Mouse (Mus musculus) intestine, embryonic 16.5 days (tissue): ENCODE results near the gene Hira. TPM values are rescaled to one million over a fixed set of nuclear protein-coding genes. Genes with fewer than 3 reads are reported as not detected.
"Not testable (repeated sequence)": the region's sequence is repeated elsewhere in the genome, so short reads cannot be mapped to it uniquely, and the experiment has no call there.

ENCODE experiments used
- ATAC-seq: fragments of 200-750 bp; cut with Nextera tagmentation; 2 replicates; pipeline ENCODE4 v1.8.0; 2017; ENCODE audit warnings: moderate TSS enrichment, moderate library complexity
- H3K27ac ChIP-seq: fragments of 300-500 bp; sonication (generic); 2 replicates; pipeline ENCODE4 v1.5.1; 2014; ENCODE audit warnings: mild to moderate bottlenecking, low read length
- H3K27me3 ChIP-seq: fragments of 300-500 bp; sonication (generic); replicated peaks from 2 replicates; pipeline ENCODE4 v1.6.1; 2014; ENCODE audit warnings: low read length, control low read depth, mixed read lengths; ENCODE audit not compliant: control insufficient read depth, insufficient read depth
- H3K36me3 ChIP-seq: fragments of 300-500 bp; sonication (generic); 2 replicates; pipeline ENCODE4 v1.6.1; 2014; ENCODE audit warnings: low read length, control low read depth; ENCODE audit not compliant: control insufficient read depth, insufficient read depth
- H3K4me1 ChIP-seq: fragments of 300-500 bp; sonication (generic); 2 replicates; pipeline ENCODE4 v1.6.1; 2014; ENCODE audit warnings: low read length, control low read depth, mixed read lengths; ENCODE audit not compliant: control insufficient read depth, insufficient read depth
- H3K4me2 ChIP-seq: fragments of 300-500 bp; sonication (generic); 2 replicates; pipeline ENCODE4 v1.6.1; 2014; ENCODE audit warnings: low read depth, low read length, control low read depth
- H3K4me3 ChIP-seq: fragments of 300-500 bp; sonication (generic); 2 replicates; pipeline ENCODE4 v1.5.1; 2014; ENCODE audit warnings: mild to moderate bottlenecking, low read length
- H3K9ac ChIP-seq: fragments of 300-500 bp; sonication (generic); 2 replicates; pipeline ENCODE4 v1.6.1; 2014; ENCODE audit warnings: low read depth, low read length
- H3K9me3 ChIP-seq: fragments of 300-500 bp; sonication (generic); 2 replicates; pipeline ENCODE4 v1.6.1; 2016; ENCODE audit warnings: low read length, control low read depth; ENCODE audit not compliant: control insufficient read depth
- WGBS: fragments of 180-500 bp; shearing (Covaris S2); extraction: QIAGEN DNeasy Blood & Tissue Kit; methylation state at CpG from one replicate; pipeline ENCODE4 v1.1.7; 2014; 5-methylcytosine and 5-hydroxymethylcytosine counted together
- polyA plus RNA-seq: library from polyadenylated mRNA; unstranded; fragments of >200 nt; fragmentation: Nextera tagmentation; extraction: Ambion mirVana; gene quantifications from 2 replicates; pipeline ENCODE4 v1.2.1, GENCODE M21; 2015

Gene Hira
- polyA plus RNA-seq, 1 experiment from 2014 or later: 5.5 TPM

GRCm38 (mm10) chr16:19002610-19003389 lies 126.0 kb downstream of the Hira start:
- ATAC-seq, H3K4me1 ChIP-seq, H3K36me3 ChIP-seq, H3K4me2 ChIP-seq, H3K9ac ChIP-seq, H3K27ac ChIP-seq, H3K4me3 ChIP-seq, H3K9me3 ChIP-seq, H3K27me3 ChIP-seq: not testable (repeated sequence)
- 46% methylated on average over 2 of the region's 2 CpGs for WGBS

GRCm38 (mm10) chr16:19003757-19004156 lies 126.9 kb downstream of the Hira start:
- Histone ChIP-seq H3K27me3 (no peaks in the 10 kb centered on the region), H3K4me3 (no peak overlapping the region), H3K27ac (no peak overlapping the region), H3K9me3 (no peaks in the 10 kb centered on the region), H3K36me3 (no peaks in the 10 kb centered on the region), H3K4me2 (no peak overlapping the region), H3K9ac (no peak overlapping the region), H3K4me1 (no peaks in the 10 kb centered on the region)
- WGBS: 87% methylated on average over 1 of the region's 1 CpGs
- ATAC-seq: no peak

GRCm38 (mm10) chr16:19005298-19005697 lies 128.5 kb downstream of the Hira start:
- H3K9ac ChIP-seq: no peak overlapping the region
- no peaks in the 10 kb centered on the region for H3K27me3 ChIP-seq
- no peaks in the 10 kb centered on the region for H3K4me1 ChIP-seq
- no peak overlapping the region for H3K4me2 ChIP-seq
- ATAC-seq: no peak
- H3K9me3 ChIP-seq: no peaks in the 10 kb centered on the region
- no peak overlapping the region for H3K27ac ChIP-seq
- 72% methylated on average over 3 of the region's 3 CpGs for WGBS
- H3K4me3 ChIP-seq: no peak overlapping the region
- H3K36me3 ChIP-seq: no peaks in the 10 kb centered on the region

- WGBS: 88% methylated on average over 1 of the region's 1 CpGs
- Histone ChIP-seq H3K4me2 (no peak overlapping the region), H3K4me1 (no peaks in the 10 kb centered on the region), H3K9ac (no peak overlapping the region), H3K27me3 (no peaks in the 10 kb centered on the region), H3K27ac (no peak overlapping the region), H3K4me3 (no peak overlapping the region), H3K9me3 (no peaks in the 10 kb centered on the region), H3K36me3 (no peaks in the 10 kb centered on the region)
- no peak for ATAC-seq
These were observed 129.9 kb downstream of the Hira start for GRCm38 (mm10) chr16:19006715-19007114.

- WGBS: 42% methylated on average over 1 of the region's 1 CpGs
- H3K4me2 ChIP-seq, H3K9ac ChIP-seq, H3K4me1 ChIP-seq, H3K4me3 ChIP-seq, ATAC-seq, H3K9me3 ChIP-seq, H3K36me3 ChIP-seq, H3K27ac ChIP-seq, H3K27me3 ChIP-seq: not testable (repeated sequence)
These were observed 130.4 kb downstream of the Hira start for GRCm38 (mm10) chr16:19007186-19007591.

- WGBS: 68% methylated on average over 2 of the region's 2 CpGs
- ATAC-seq: no peak
- H3K27ac ChIP-seq: no peak overlapping the region
These were observed 133.9 kb downstream of the Hira start for GRCm38 (mm10) chr16:19010710-19011109.

GRCm38 (mm10) chr16:19013550-19013949 lies 136.7 kb downstream of the Hira start:
- Histone ChIP-seq H3K4me2 (no peak overlapping the region), H3K4me3 (no peak overlapping the region), H3K4me1 (no peaks in the 10 kb centered on the region), H3K36me3 (no peaks in the 10 kb centered on the region), H3K9me3 (no peaks in the 10 kb centered on the region), H3K9ac (no peak overlapping the region), H3K27ac (no peak overlapping the region), H3K27me3 (no peaks in the 10 kb centered on the region)
- 71% methylated on average over 1 of the region's 1 CpGs for WGBS
- no peak for ATAC-seq

More at GRCm38 (mm10) chr16:19010710-19011109, 133.9 kb downstream of the Hira start:
- H3K4me1 ChIP-seq: no peaks in the 10 kb centered on the region
- no peaks in the 10 kb centered on the region for H3K36me3 ChIP-seq
- no peak overlapping the region for H3K9ac ChIP-seq
- no peaks in the 10 kb centered on the region for H3K9me3 ChIP-seq
- H3K4me3 ChIP-seq: no peak overlapping the region
- no peak overlapping the region for H3K4me2 ChIP-seq
- H3K27me3 ChIP-seq: no peaks in the 10 kb centered on the region

- no peak for ATAC-seq
- no peak overlapping the region for H3K9ac ChIP-seq
- H3K4me3 ChIP-seq: no peak overlapping the region
- H3K4me1 ChIP-seq: no peaks in the 10 kb centered on the region
- H3K27me3 ChIP-seq: no peaks in the 10 kb centered on the region
- H3K27ac ChIP-seq: no peak overlapping the region
- H3K9me3 ChIP-seq: no peaks in the 10 kb centered on the region
- no peaks in the 10 kb centered on the region for H3K36me3 ChIP-seq
- H3K4me2 ChIP-seq: no peak overlapping the region
These were observed 137.8 kb downstream of the Hira start for GRCm38 (mm10) chr16:19014650-19015049.
